Mouse (Mus musculus) T-helper 17 cell (primary cell): Measurements from ENCODE around the gene Skp1a.

ENCODE experiments used
- in situ Hi-C, 2 experiments: fragments of 300-600 bp; cut with MboI, MseI; formaldehyde crosslinking; loops; 1 replicate in 1 of 2; 2 replicates in 1 of 2; pipeline ENCODE4 v1.15.1; 2025; ENCODE audit warnings: high pct_unique_total_duplicates in 2 of 2

Gene Skp1a

GRCm38 (mm10) chr11:52275774-52276555 is 44.2 kb downstream of the Skp1a start:
- in situ Hi-C loops, result no loop called here

GRCm38 (mm10) chr11:52276961-52277391 is 45.2 kb downstream of the Skp1a start:
- in situ Hi-C loops, result no loop called here

- in situ Hi-C loops, result no loop called here
These were observed 45.8 kb downstream of the Skp1a start for GRCm38 (mm10) chr11:52277433-52278150.

GRCm38 (mm10) chr11:52278164-52278563 is 46.4 kb downstream of the Skp1a start:
- in situ Hi-C loops, result no loop called here

GRCm38 (mm10) chr11:52278991-52279390 is 47.2 kb downstream of the Skp1a start:
- in situ Hi-C loops, result no loop called here

GRCm38 (mm10) chr11:52279611-52280145 is 47.9 kb downstream of the Skp1a start:
- in situ Hi-C loops, result no loop called here

- in situ Hi-C loops, result no loop called here
These were observed 49.0 kb downstream of the Skp1a start for GRCm38 (mm10) chr11:52280566-52281455.

- in situ Hi-C loops, result no loop called here
These were observed 50.0 kb downstream of the Skp1a start for GRCm38 (mm10) chr11:52281568-52282328.

GRCm38 (mm10) chr11:52282420-52282773 is 50.6 kb downstream of the Skp1a start:
- in situ Hi-C loops, result no loop called here

GRCm38 (mm10) chr11:52282774-52283595 is 51.2 kb downstream of the Skp1a start, which contains the start of gene Tcf7:
Gene Tcf7 (minus strand): TSS chr11:52283014.
- in situ Hi-C loops, result no loop called here

- in situ Hi-C loops, result no loop called here
These were observed 52.1 kb downstream of the Skp1a start for GRCm38 (mm10) chr11:52283596-52284571.

- in situ Hi-C loops, result no loop called here
These were observed 54.6 kb downstream of the Skp1a start for GRCm38 (mm10) chr11:52286301-52286957.

- in situ Hi-C loops, result no loop called here
These were observed 55.1 kb downstream of the Skp1a start for GRCm38 (mm10) chr11:52286958-52287305.

- in situ Hi-C loops, result no loop called here
These were observed 60.6 kb downstream of the Skp1a start for GRCm38 (mm10) chr11:52292346-52292745.

- in situ Hi-C loops, result no loop called here
These were observed 61.1 kb downstream of the Skp1a start for GRCm38 (mm10) chr11:52292894-52293293.

GRCm38 (mm10) chr11:52294103-52294502 is 62.3 kb downstream of the Skp1a start:
- in situ Hi-C loops, result no loop called here
